ENCODE assay signal across 8 mouse cellular contexts in genomic region chr9:83349504-83349903, GRCm38 (mm10).
DNase-seq lines count a peak whose midpoint lies in the region; ATAC-seq and TF ChIP-seq lines count a peak whose summit lies in the region.

No protein-coding gene starts in this region.

- peak; percentile 69 for ATAC-seq in lung, embryonic 14.5 days (ENCODE audit: insufficient read depth)
- ATAC-seq in midbrain, embryonic 15.5 days (replicated peaks) = no peak

- H3K4me3 ChIP-seq in lung, embryonic 14.5 days (ENCODE audit: low read depth, low read length) = no peak overlapping the region
- H3K4me3 ChIP-seq in layer of hippocampus, adult 2 months = no peak overlapping the region
- no peak overlapping the region for H3K4me3 ChIP-seq in midbrain, embryonic 15.5 days

- DNase-seq in lung, embryonic 14.5 days = peak; percentile 72
- no peak for DNase-seq in lung, postnatal 25 days (ENCODE audit: low spot score)
- peak; percentile 44 for DNase-seq in forelimb bud, embryonic 11.5 days (ENCODE audit: low read depth, low spot score)
- DNase-seq in layer of hippocampus, adult 2 months (ENCODE audit: low spot score in 2 of 2) = peak; percentile 60 to 71
- DNase-seq in urinary bladder, postnatal 25 days (ENCODE audit: low spot score) = peak; percentile 21
- no peak for DNase-seq in adrenal gland, adult 18-20 months (ENCODE audit: low spot score in 2 of 2)
- no peak for DNase-seq in ovary, postnatal 36 days (ENCODE audit: low spot score)

- no peak overlapping the region for H3K9ac ChIP-seq in lung, embryonic 14.5 days
- no peak overlapping the region for H3K9ac ChIP-seq in midbrain, embryonic 15.5 days

- TF ChIP-seq CTCF in lung, embryonic 14.5 days (IDR thresholded peaks at IDR 0.05; ENCODE audit: low read depth) = peak; percentile 16; the same call in 1 of the 2 replicates
- TF ChIP-seq CTCF in layer of hippocampus, adult 2 months (conservative IDR thresholded peaks at IDR 0.05) = no peak

- H3K9me3 ChIP-seq in lung, embryonic 14.5 days (ENCODE audit: low read depth, low read length) = no peaks in the 10 kb centered on the region
- no peaks in the 10 kb centered on the region for H3K9me3 ChIP-seq in midbrain, embryonic 15.5 days

- no peaks in the 10 kb centered on the region for H3K36me3 ChIP-seq in lung, embryonic 14.5 days (ENCODE audit: insufficient read depth)
- H3K36me3 ChIP-seq in midbrain, embryonic 15.5 days (replicated peaks) = no peaks in the 10 kb centered on the region

- H3K27ac ChIP-seq in lung, embryonic 14.5 days (ENCODE audit: low read depth) = peak overlapping the region; percentile 88
- H3K27ac ChIP-seq in layer of hippocampus, adult 2 months = peak overlapping the region; percentile 73
- H3K27ac ChIP-seq in midbrain, embryonic 15.5 days = peak overlapping the region; percentile 12; the same call in 1 of the 2 replicates

- no peaks in the 10 kb centered on the region for H3K27me3 ChIP-seq in lung, embryonic 14.5 days (ENCODE audit: insufficient read depth, low read length)
- H3K27me3 ChIP-seq in midbrain, embryonic 15.5 days (replicated peaks) = no peaks in the 10 kb centered on the region

- peaks cover 22% of the 10 kb centered on the region for H3K4me1 ChIP-seq in lung, embryonic 14.5 days (ENCODE audit: insufficient read depth)
- peaks cover 12% of the 10 kb centered on the region for H3K4me1 ChIP-seq in midbrain, embryonic 15.5 days

- WGBS in lung, embryonic 14.5 days = 3% methylated on average over 3 of the region's 3 CpGs
- WGBS in midbrain, embryonic 15.5 days = 2% methylated on average over 3 of the region's 3 CpGs

- H3K4me2 ChIP-seq in lung, embryonic 14.5 days = no peak overlapping the region
- H3K4me2 ChIP-seq in midbrain, embryonic 15.5 days = no peak overlapping the region

Comparison
In these comparisons a context has a peak if more than half of its experiments do, and no peak if none do; other contexts are left out.
1. DNase-seq: peak in lung, embryonic 14.5 days (single experiment), forelimb bud, embryonic 11.5 days (single experiment), layer of hippocampus, adult 2 months (2 of 2) and urinary bladder, postnatal 25 days (single experiment); none in lung, postnatal 25 days (single experiment), adrenal gland, adult 18-20 months (0 of 2) and ovary, postnatal 36 days (single experiment).
2. H3K27ac ChIP-seq: peak in every context shown above with its lines; median percentile 88 in lung, embryonic 14.5 days; 73 in layer of hippocampus, adult 2 months; 12 in midbrain, embryonic 15.5 days.